Mouse (Mus musculus) embryonic facial prominence, embryonic 12.5 days (tissue): Measurements from ENCODE around the gene Zfp691. TPM values are rescaled to one million over a fixed set of nuclear protein-coding genes. Genes with fewer than 3 reads are reported as not detected.

Source experiments
- ATAC-seq: fragments of 200-750 bp; cut with Nextera tagmentation; 2 replicates; pipeline ENCODE4 v1.8.0; 2017; ENCODE audit not compliant: insufficient number of reproducible peaks, insufficient read depth, low FRiP score, low TSS enrichment
- H3K27ac ChIP-seq: fragments of 300-500 bp; sonication (generic); 2 replicates; pipeline ENCODE4 v1.5.1; 2016; ENCODE audit warnings: mild to moderate bottlenecking
- H3K27me3 ChIP-seq: fragments of 300-500 bp; sonication (generic); 2 replicates; pipeline ENCODE4 v1.6.1; 2016; ENCODE audit warnings: mild to moderate bottlenecking, moderate library complexity
- H3K36me3 ChIP-seq: fragments of 300-500 bp; sonication (generic); 2 replicates; pipeline ENCODE4 v1.6.1; 2016; ENCODE audit warnings: mild to moderate bottlenecking
- H3K4me1 ChIP-seq: fragments of 300-500 bp; sonication (generic); 2 replicates; pipeline ENCODE4 v1.6.1; 2016
- H3K4me2 ChIP-seq: fragments of 300-500 bp; sonication (generic); replicated peaks from 2 replicates; pipeline ENCODE4 v1.6.1; 2016; ENCODE audit warnings: mild to moderate bottlenecking, moderate library complexity
- H3K4me3 ChIP-seq: fragments of 300-500 bp; sonication (generic); 2 replicates; pipeline ENCODE4 v1.5.1; 2016; ENCODE audit warnings: mild to moderate bottlenecking
- H3K9ac ChIP-seq: fragments of 300-500 bp; sonication (generic); 2 replicates; pipeline ENCODE4 v1.6.1; 2016; ENCODE audit warnings: mild to moderate bottlenecking, moderate library complexity
- H3K9me3 ChIP-seq: fragments of 300-500 bp; sonication (generic); 2 replicates; pipeline ENCODE4 v1.6.1; 2016; ENCODE audit warnings: mild to moderate bottlenecking, moderate library complexity
- WGBS: fragments of 180-500 bp; shearing (Covaris S2); methylation state at CpG from one replicate; pipeline ENCODE4 v1.1.7; 2016; 5-methylcytosine and 5-hydroxymethylcytosine counted together
- microRNA counts: library from miRNA; unstranded; fragments of <30 nt; microRNA quantifications from one replicate; lab custom pipeline; 2017
- microRNA-seq: library from miRNA; unstranded; fragments of <30 nt; microRNA quantifications from one replicate; pipeline ENCODE4, GENCODE M21; 2017
- polyA plus RNA-seq: library from polyadenylated mRNA; unstranded; fragments of >200 nt; fragmentation: Nextera tagmentation; extraction: Ambion mirVana; gene quantifications from 2 replicates; pipeline ENCODE4 v1.2.1, GENCODE M21; 2016

Zfp691 gene
- polyA plus RNA-seq, 1 experiment from 2014 or later = 7.7 TPM

GRCm38 (mm10) chr4:119120095-119120494, 53.9 kb downstream of the Zfp691 start:
- Histone ChIP-seq H3K36me3 (peaks cover 51% of the 10 kb centered on the region), H3K9ac (no peak overlapping the region), H3K4me3 (no peak overlapping the region), H3K4me2 (no peak overlapping the region), H3K27ac (no peak overlapping the region), H3K9me3 (no peaks in the 10 kb centered on the region), H3K27me3 (no peaks in the 10 kb centered on the region), H3K4me1 (0 out of 2 replicates have a peak, but pooled peaks cover 10% of the 10 kb centered on the region)
- 86% methylated on average over 6 of the region's 6 CpGs for WGBS
- ATAC-seq = no peak

MicroRNAs encoded within 50 kb of the gene (microRNA counts, 519-probe panel; counts per million panel counts)
- 460 counts per million, percentile 65 among the panel's probes with 10 or more counts for microRNA mmu-miR-1957 (lab: Ali Mortazavi, UCI)

Small RNAs within 50 kb of the gene (microRNA-seq; reads per million reads assigned to microRNA genes)
- not detected for gene Mir1957a

Other genes with a start within 250 kb of the Zfp691 start
- gene Olfr1328, start 235.6 kb downstream of the Zfp691 start, polyA plus RNA-seq = not detected in 2 replicates
- not detected in 2 replicates for gene Lao1, start 212.6 kb downstream of the Zfp691 start, polyA plus RNA-seq
- 109 and 111 TPM in 2 replicates for gene Slc2a1, start 65.5 kb downstream of the Zfp691 start, polyA plus RNA-seq
- gene Ermap, start 15.8 kb upstream of the Zfp691 start, polyA plus RNA-seq = 8.4 and 8.9 TPM in 2 replicates
- gene Svbp, start 21.1 kb upstream of the Zfp691 start, polyA plus RNA-seq = 189 TPM in 2 replicates
- gene Tmem269, start 44.0 kb upstream of the Zfp691 start, polyA plus RNA-seq = not detected in 2 replicates
- 42.2 and 43.8 TPM in 2 replicates for gene AU022252, start 58.5 kb upstream of the Zfp691 start, polyA plus RNA-seq
- 35.2 and 39.1 TPM in 2 replicates for gene P3h1, start 58.7 kb upstream of the Zfp691 start, polyA plus RNA-seq
- 0.12 TPM in 1 of 2 replicates, not detected in the other for gene Cldn19, start 81.2 kb upstream of the Zfp691 start, polyA plus RNA-seq
- 1,059 and 1,113 TPM in 2 replicates for gene Ybx1, start 120.4 kb upstream of the Zfp691 start, polyA plus RNA-seq
- gene Ppih, start 146.4 kb upstream of the Zfp691 start, polyA plus RNA-seq = 120 and 125 TPM in 2 replicates
- 8.3 and 9.5 TPM in 2 replicates for gene Ccdc30, start 241.3 kb upstream of the Zfp691 start, polyA plus RNA-seq
- 28.7 and 31.3 TPM in 2 replicates for gene Ppcs, start 248.2 kb upstream of the Zfp691 start, polyA plus RNA-seq
- 0.14 TPM in 1 of 2 replicates, not detected in the other for gene Zmynd12, start 248.6 kb upstream of the Zfp691 start, polyA plus RNA-seq